8 mouse cellular contexts compared by ENCODE assay signal in genomic region chr10:84836104-84836503, GRCm38 (mm10).
DNase-seq lines count a peak whose midpoint lies in the region; ATAC-seq lines count a peak whose summit lies in the region.

No protein-coding gene starts in this region.

- H3K27me3 ChIP-seq in intestine, embryonic 14.5 days (replicated peaks; ENCODE audit: control insufficient read depth, insufficient read depth, low read length): no peaks in the 10 kb centered on the region

- no peak overlapping the region for H3K27ac ChIP-seq in intestine, embryonic 14.5 days (ENCODE audit: low read depth)

- no peak overlapping the region for H3K4me2 ChIP-seq in intestine, embryonic 14.5 days (ENCODE audit: low read length)

- no peaks in the 10 kb centered on the region for H3K9me3 ChIP-seq in intestine, embryonic 14.5 days (ENCODE audit: control insufficient read depth, low read length)

- ATAC-seq in CD4-positive, CD25-positive, alpha-beta regulatory T cell, adult 4 months: peak; percentile 54
- ATAC-seq in intestine, embryonic 14.5 days (replicated peaks; ENCODE audit: low FRiP score, low TSS enrichment, low read depth): 0 out of 2 replicates have a peak, but pooled peaks have one; percentile 8
- peak; percentile 88 for ATAC-seq in megakaryocyte-erythroid progenitor cell, adult 5-6 weeks (replicated peaks; ENCODE audit: low FRiP score, low TSS enrichment, poor library complexity, severe bottlenecking)
- ATAC-seq in activated CD4-positive, CD25-positive, alpha-beta regulatory T cell, adult 4 months: no peak

- 19% methylated on average over 4 of the region's 4 CpGs for WGBS in intestine, embryonic 14.5 days

- DNase-seq in layer of hippocampus, adult 11-12 months (ENCODE audit: low spot score): peak; percentile 21
- no peak for DNase-seq in layer of hippocampus, postnatal 25 days (ENCODE audit: extremely low spot score in 1 of 2, low spot score in 1 of 2)
- DNase-seq in T-cell, adult 2 months (ENCODE audit: low spot score): peak; percentile 34
- DNase-seq in intestine, embryonic 14.5 days (ENCODE audit: low spot score): peak; percentile 54
- no peak for DNase-seq in right cerebral cortex, postnatal 25 days

- no peaks in the 10 kb centered on the region for H3K4me1 ChIP-seq in intestine, embryonic 14.5 days (replicated peaks; ENCODE audit: control insufficient read depth, insufficient read depth, low read length)

- no peak overlapping the region for H3K9ac ChIP-seq in intestine, embryonic 14.5 days (ENCODE audit: low read length)

- H3K36me3 ChIP-seq in intestine, embryonic 14.5 days (ENCODE audit: control insufficient read depth, insufficient read depth, low read length): no peaks in the 10 kb centered on the region

- no peak overlapping the region for H3K4me3 ChIP-seq in intestine, embryonic 14.5 days (ENCODE audit: low read depth, low read length)

Comparison
In these comparisons a context has a peak if more than half of its experiments do, and no peak if none do; other contexts are left out.
1. DNase-seq: peak in layer of hippocampus, adult 11-12 months (single experiment), T-cell, adult 2 months (single experiment) and intestine, embryonic 14.5 days (single experiment); none in layer of hippocampus, postnatal 25 days (0 of 2) and right cerebral cortex, postnatal 25 days (single experiment).